Mouse (Mus musculus) myocyte (in vitro differentiated cells): ENCODE measurements around the gene Gng12. TPM values are rescaled to one million over a fixed set of nuclear protein-coding genes. Genes with fewer than 3 reads are reported as not detected.

Source experiments
- H3K27me3 ChIP-seq: one replicate; pipeline ENCODE4 v1.6.1; 2011; ENCODE audit not compliant: control insufficient read depth, insufficient read depth, insufficient read length
- H3K36me3 ChIP-seq: one replicate; pipeline ENCODE4 v1.6.1; 2011; ENCODE audit not compliant: control insufficient read depth, insufficient read depth
- H3K4me2 ChIP-seq: one replicate; pipeline ENCODE4 v1.6.1; 2011; ENCODE audit warnings: low read depth, control low read depth
- H3K4me3 ChIP-seq: one replicate; pipeline ENCODE4 v1.5.1; 2011; ENCODE audit warnings: mild to moderate bottlenecking, control low read depth, moderate library complexity
- H3K79me2 ChIP-seq: one replicate; pipeline ENCODE4 v1.6.1; 2011; ENCODE audit not compliant: control insufficient read depth, insufficient read depth
- H3ac ChIP-seq: one replicate; pipeline ENCODE4 v1.6.1; 2011; ENCODE audit not compliant: control insufficient read depth, insufficient read length
- CEBPB ChIP-seq: IDR thresholded peaks from 2 replicates; pipeline ENCODE4 v1.6.1; 2011; ENCODE audit warnings: mild to moderate bottlenecking, moderate library complexity; ENCODE audit not compliant: poor library complexity, insufficient read depth, severe bottlenecking
- E2F4 ChIP-seq: IDR thresholded peaks from one replicate; pipeline ENCODE4 v1.6.1; 2011; ENCODE audit warnings: mild to moderate bottlenecking, control low read depth, moderate library complexity; ENCODE audit not compliant: insufficient read depth
- MAX ChIP-seq: IDR thresholded peaks from one replicate; pipeline ENCODE4 v1.6.1; 2011; ENCODE audit warnings: low read depth, mild to moderate bottlenecking, control low read depth
- MYOD1 ChIP-seq, 3 experiments: IDR thresholded peaks; one replicate each; pipeline ENCODE4 v1.6.1; 2011; ENCODE audit warnings: control low read depth in 2 of 3, low read depth in 2 of 3, mild to moderate bottlenecking in 2 of 3, moderate library complexity in 1 of 3; ENCODE audit not compliant: insufficient read length in 2 of 3, control insufficient read depth in 1 of 3
- MYOG ChIP-seq, 3 experiments: IDR thresholded peaks; one replicate each; pipeline ENCODE4 v1.6.1; 2011; ENCODE audit warnings: control low read depth in 2 of 3, low read depth in 2 of 3, mild to moderate bottlenecking in 2 of 3; ENCODE audit not compliant: insufficient read length in 2 of 3, control insufficient read depth in 1 of 3, insufficient read depth in 1 of 3
- POLR2A ChIP-seq: IDR thresholded peaks from one replicate; pipeline ENCODE4 v1.6.1; 2011; ENCODE audit warnings: low read depth, mild to moderate bottlenecking, control low read depth, moderate library complexity; ENCODE audit not compliant: insufficient read length
- POLR2AphosphoS2 ChIP-seq: IDR thresholded peaks from one replicate; pipeline ENCODE4 v1.6.1; 2011; ENCODE audit warnings: low read depth, control low read depth; ENCODE audit not compliant: insufficient read length
- REST ChIP-seq: IDR thresholded peaks from one replicate; pipeline ENCODE4 v1.6.1; 2011; ENCODE audit warnings: mild to moderate bottlenecking, control low read depth, moderate library complexity; ENCODE audit not compliant: insufficient read depth, insufficient read length
- SRF ChIP-seq: IDR thresholded peaks from one replicate; pipeline ENCODE4 v1.6.1; 2011; ENCODE audit warnings: low read depth; ENCODE audit not compliant: control insufficient read depth, insufficient read length
- TCF12 ChIP-seq: IDR thresholded peaks from one replicate; pipeline ENCODE4 v1.6.1; 2011; ENCODE audit warnings: mild to moderate bottlenecking, control low read depth; ENCODE audit not compliant: poor library complexity, insufficient read depth, severe bottlenecking
- TCF3 ChIP-seq: IDR thresholded peaks from one replicate; pipeline ENCODE4 v1.6.1; 2011; ENCODE audit warnings: low read depth, control low read depth; ENCODE audit not compliant: insufficient read length
- USF1 ChIP-seq: IDR thresholded peaks from one replicate; pipeline ENCODE4 v1.6.1; 2011; ENCODE audit warnings: low read depth, mild to moderate bottlenecking, control low read depth, moderate library complexity
- polyA plus RNA-seq: library from polyadenylated mRNA; unstranded; fragments of >200 nt; fragmentation: generic; extraction: Trizol; gene quantifications from one replicate; pipeline ENCODE4 v1.2.1, GENCODE M21; 2012; ENCODE audit warnings: missing spikeins

The Gng12 gene
- polyA plus RNA-seq, 1 experiment, result 37.8 TPM

DNA sequence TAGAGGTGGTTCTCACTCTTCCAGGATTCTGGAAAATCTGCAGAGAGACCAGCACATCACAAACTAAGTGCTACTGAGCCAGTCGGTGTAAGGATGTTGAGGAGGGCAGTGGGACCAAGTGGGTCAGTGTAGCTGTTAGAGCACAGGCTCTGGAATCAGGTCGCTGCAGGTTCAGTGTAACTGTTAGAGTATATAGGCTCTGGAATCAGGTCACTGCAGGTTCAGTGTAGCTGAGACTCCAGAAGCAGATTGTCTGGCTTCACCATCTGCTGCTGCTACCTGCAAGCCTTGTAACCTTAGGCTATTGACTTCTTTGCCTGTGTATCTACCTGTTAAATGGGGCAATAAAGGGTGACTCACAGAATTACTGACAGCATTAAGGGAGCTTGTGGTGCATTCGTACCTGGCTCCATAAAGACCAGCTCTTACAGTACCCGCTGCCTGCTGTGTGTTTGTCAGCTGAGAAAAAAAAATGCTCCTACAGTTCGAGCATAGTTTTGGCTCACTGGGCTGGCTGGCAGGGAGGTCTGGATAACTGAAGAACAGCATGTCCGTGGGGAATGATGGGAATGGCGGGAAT is 44.5 kb downstream of the Gng12 start:
- Histone ChIP-seq H3K36me3 (no peaks in the 10 kb centered on the region), H3K79me2 (no peaks in the 10 kb centered on the region), H3ac (no peak overlapping the region), H3K4me3 (no peak overlapping the region), H3K27me3 (no peaks in the 10 kb centered on the region), H3K4me2 (no peak overlapping the region)
- TF ChIP-seq MYOD1 (IDR thresholded peaks at IDR 0.05; ENCODE audit: control insufficient read depth in 1 of 3, insufficient read length in 2 of 3, low read depth in 2 of 3), result no peak
- TF ChIP-seq POLR2A, result no peak
- TF ChIP-seq POLR2AphosphoS2, result no peak
- no peak for TF ChIP-seq CEBPB
- TF ChIP-seq REST, result no peak
- TF ChIP-seq USF1, result no peak
- no peak for TF ChIP-seq MAX
- TF ChIP-seq TCF3, result no peak
- no peak for TF ChIP-seq SRF
- TF ChIP-seq MYOG (IDR thresholded peaks at IDR 0.05; ENCODE audit: control insufficient read depth in 1 of 3, insufficient read depth in 1 of 3, insufficient read length in 2 of 3, low read depth in 2 of 3), result no peak
- TF ChIP-seq E2F4, result no peak
- TF ChIP-seq TCF12, result no peak

DNA sequence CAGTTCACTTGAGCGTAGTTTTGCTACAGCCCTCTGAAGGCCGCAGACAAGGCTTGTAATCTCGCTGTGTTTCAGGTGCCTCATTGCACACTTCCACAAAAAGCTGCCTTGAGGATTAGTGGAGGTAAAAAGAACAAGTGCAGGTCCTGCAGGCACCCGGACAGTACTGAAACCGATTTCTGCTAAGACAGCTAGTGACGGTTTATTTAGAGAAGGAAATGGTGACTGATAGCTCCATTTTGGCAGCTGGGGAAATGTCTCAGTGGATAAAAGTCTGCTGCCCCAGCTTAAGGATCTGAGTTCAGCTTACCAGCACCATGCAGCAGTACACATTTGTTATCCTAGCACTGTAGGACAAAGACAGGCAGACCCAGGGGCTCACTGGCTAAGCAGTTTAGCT is 45.6 kb downstream of the Gng12 start:
- Histone ChIP-seq H3K79me2 (no peaks in the 10 kb centered on the region), H3K4me2 (no peak overlapping the region), H3ac (no peak overlapping the region), H3K36me3 (no peaks in the 10 kb centered on the region), H3K27me3 (no peaks in the 10 kb centered on the region), H3K4me3 (no peak overlapping the region)
- TF ChIP-seq MYOG (IDR thresholded peaks at IDR 0.05; ENCODE audit: control insufficient read depth in 1 of 3, insufficient read depth in 1 of 3, insufficient read length in 2 of 3, low read depth in 2 of 3) (no peak), CEBPB (no peak), POLR2AphosphoS2 (no peak), USF1 (no peak), E2F4 (no peak), MAX (no peak), POLR2A (no peak), REST (no peak), MYOD1 (IDR thresholded peaks at IDR 0.05; ENCODE audit: control insufficient read depth in 1 of 3, insufficient read length in 2 of 3, low read depth in 2 of 3) (no peak), TCF12 (no peak), TCF3 (no peak), SRF (no peak)

- Histone ChIP-seq H3K36me3 (no peaks in the 10 kb centered on the region), H3K79me2 (no peaks in the 10 kb centered on the region), H3ac (no peak overlapping the region), H3K27me3 (no peaks in the 10 kb centered on the region), H3K4me2 (no peak overlapping the region), H3K4me3 (no peak overlapping the region)
- TF ChIP-seq POLR2AphosphoS2 (no peak), MYOD1 (IDR thresholded peaks at IDR 0.05; ENCODE audit: control insufficient read depth in 1 of 3, insufficient read length in 2 of 3, low read depth in 2 of 3) (no peak)
Observed at GRCm38 (mm10) chr6:66942826-66943225, 46.6 kb downstream of the Gng12 start.

DNA sequence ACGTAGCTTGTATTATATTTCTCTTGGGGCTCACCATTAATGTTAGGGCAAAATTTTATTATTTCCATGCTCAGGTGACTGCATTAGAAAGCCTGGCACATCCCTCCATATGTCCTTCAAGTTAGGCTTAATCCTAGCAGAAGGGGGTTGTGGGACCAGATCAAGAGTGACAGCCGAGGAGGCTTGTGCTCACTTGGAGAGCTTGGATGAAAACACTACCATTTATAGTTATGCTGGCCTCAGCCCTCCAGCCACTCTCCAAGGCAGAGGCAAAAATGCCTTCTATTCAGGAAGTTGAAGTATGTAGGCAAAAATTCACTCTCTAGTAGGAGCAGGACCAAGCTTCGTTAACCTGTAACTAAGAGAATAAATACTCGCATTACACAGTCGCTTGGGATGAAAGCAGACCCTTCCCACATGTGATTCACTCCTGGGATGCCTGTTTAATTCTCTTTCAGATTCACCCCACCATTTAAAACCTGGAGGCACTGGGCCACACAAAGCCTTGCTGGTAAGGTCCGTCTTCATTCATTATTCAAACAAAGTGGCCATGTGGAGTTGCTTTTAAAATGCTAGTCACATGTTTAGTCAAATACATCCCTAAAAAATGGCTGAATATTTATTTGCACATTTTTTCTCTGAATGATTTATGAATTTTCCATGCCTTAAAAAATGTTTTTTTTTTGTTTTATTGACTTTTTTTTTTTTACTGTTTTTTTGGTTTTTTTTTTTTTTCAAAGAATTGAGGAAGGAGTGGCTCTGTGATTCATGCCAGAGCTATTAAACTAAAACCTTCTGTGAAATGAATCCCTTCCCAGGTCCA is 47.4 kb downstream of the Gng12 start:
- H3K36me3 ChIP-seq, result no peaks in the 10 kb centered on the region
- no peaks in the 10 kb centered on the region for H3K27me3 ChIP-seq
- no peak overlapping the region for H3ac ChIP-seq
- H3K4me2 ChIP-seq, result peak overlapping the region; percentile 53
- H3K4me3 ChIP-seq, result no peak overlapping the region
- TF ChIP-seq REST (no peak), POLR2A (no peak), TCF3 (no peak), CEBPB (no peak), TCF12 (no peak), MYOG (IDR thresholded peaks at IDR 0.05; ENCODE audit: control insufficient read depth in 1 of 3, insufficient read depth in 1 of 3, insufficient read length in 2 of 3, low read depth in 2 of 3) (no peak), E2F4 (no peak)
- no peaks in the 10 kb centered on the region for H3K79me2 ChIP-seq

GRCm38 (mm10) chr6:66944190-66945003 is 48.2 kb downstream of the Gng12 start:
- Histone ChIP-seq H3ac (no peak overlapping the region), H3K4me3 (no peak overlapping the region), H3K4me2 (peak overlapping the region; percentile 53), H3K36me3 (no peaks in the 10 kb centered on the region), H3K79me2 (no peaks in the 10 kb centered on the region), H3K27me3 (no peaks in the 10 kb centered on the region)
- TF ChIP-seq SRF, result no peak
- TF ChIP-seq USF1, result peak; percentile 2
- no peak for TF ChIP-seq E2F4
